Mouse (Mus musculus): ENCODE measurements around the gene Akap2. TPM values are rescaled to one million over a fixed set of nuclear protein-coding genes. Genes with fewer than 3 reads are reported as not detected.

Akap2 gene
- total and polyA plus RNA-seq, 2 experiments: 4.2 to 6.5 TPM

DNA sequence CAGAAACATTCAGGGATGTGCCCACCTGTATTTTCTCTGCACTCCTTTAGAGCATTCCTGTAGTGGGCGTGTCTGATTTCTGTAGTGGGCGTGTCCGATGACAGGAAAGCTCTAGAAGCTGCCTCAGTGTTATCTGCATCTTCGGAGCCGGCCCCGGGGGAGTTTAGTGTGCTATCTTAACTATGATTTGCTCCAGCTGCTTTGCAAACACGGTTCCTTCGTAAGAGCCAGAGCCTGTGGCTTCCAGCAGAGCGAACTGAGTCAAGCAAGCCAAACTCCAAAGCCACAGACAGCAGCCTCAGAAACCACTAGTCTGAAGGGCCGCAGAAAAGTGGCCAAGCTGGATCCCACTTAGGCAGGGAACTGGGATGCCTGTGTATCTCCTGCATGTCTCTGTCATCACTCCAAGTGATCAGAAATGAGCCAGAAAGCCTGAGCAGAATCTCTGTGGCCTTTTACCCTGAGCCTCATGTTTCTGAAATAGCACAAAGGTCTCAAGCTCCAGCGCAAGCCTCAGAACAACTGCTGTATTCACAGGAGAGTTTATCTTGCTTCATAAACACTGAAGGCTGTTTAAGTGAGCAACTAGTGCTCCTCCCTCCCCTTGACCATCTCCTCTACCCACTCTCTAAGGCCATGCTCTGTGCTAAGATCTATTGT lies 55.5 kb downstream of the Akap2 start:
- peak; percentile 63 for DNase-seq (ENCODE audit: extremely low read depth, low read depth, low spot score)
- WGBS: 32% methylated on average over 11 of the region's 11 CpGs
- no peaks in the 10 kb centered on the region for H3K27me3 ChIP-seq (ENCODE audit: control insufficient read depth, insufficient read depth, low read length)

DNA sequence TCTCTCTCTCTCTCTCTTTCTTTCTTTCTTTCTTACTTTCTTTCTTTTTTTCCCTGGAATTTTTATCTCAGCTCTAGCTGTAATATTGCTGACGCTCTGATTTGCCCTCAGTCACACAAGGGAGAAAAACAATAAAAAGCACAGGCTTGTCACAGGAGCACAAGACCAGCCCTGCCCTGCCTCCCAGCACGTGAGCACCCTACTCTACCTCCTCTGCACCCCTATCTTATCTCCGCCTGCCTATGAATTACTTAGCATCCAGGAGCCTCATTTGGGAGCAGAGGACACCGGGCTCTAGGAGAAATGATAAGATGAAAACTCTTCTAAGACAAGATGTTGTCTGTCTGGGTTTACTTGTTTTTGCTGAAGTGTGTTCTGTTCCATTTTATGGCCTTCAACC lies 57.1 kb downstream of the Akap2 start:
- WGBS: 75% methylated on average over 4 of the region's 4 CpGs
- Histone ChIP-seq H3K36me3 (ENCODE audit: control insufficient read depth, insufficient read depth, low read length) (no peaks in the 10 kb centered on the region), H3K27me3 (ENCODE audit: control insufficient read depth, insufficient read depth, low read length) (no peaks in the 10 kb centered on the region), H3K4me1 (ENCODE audit: control insufficient read depth, insufficient read depth, low read length) (0 out of 2 replicates have a peak, but pooled peaks cover 2% of the 10 kb centered on the region), H3K4me3 (ENCODE audit: insufficient read depth, low read depth, low read length) (no peak overlapping the region), H3K79me2 (ENCODE audit: control insufficient read depth, insufficient read depth, low read length) (no peaks in the 10 kb centered on the region; the same call in 1 of the 2 replicates), H3K9ac (ENCODE audit: low read depth, low read length) (no peak overlapping the region), H3K27ac (replicated peaks; ENCODE audit: insufficient read depth, low read depth, low read length) (no peak overlapping the region)
- TF ChIP-seq CTCF (IDR thresholded peaks at IDR 0.05; ENCODE audit: low read depth, low read length) (no peak), POLR2A (IDR thresholded peaks at IDR 0.05; ENCODE audit: extremely low read depth, insufficient read depth, low read length) (no peak)
- no peak for DNase-seq (ENCODE audit: extremely low read depth, low read depth, low spot score)

More for the DNA sequence above, 55.5 kb downstream of the Akap2 start:
- Histone ChIP-seq H3K4me1 (ENCODE audit: control insufficient read depth, insufficient read depth, low read length) (0 out of 2 replicates have a peak, but pooled peaks cover 2% of the 10 kb centered on the region), H3K9ac (ENCODE audit: low read depth, low read length) (no peak overlapping the region), H3K36me3 (ENCODE audit: control insufficient read depth, insufficient read depth, low read length) (no peaks in the 10 kb centered on the region), H3K4me3 (ENCODE audit: insufficient read depth, low read depth, low read length) (no peak overlapping the region), H3K27ac (replicated peaks; ENCODE audit: insufficient read depth, low read depth, low read length) (no peak overlapping the region), H3K79me2 (ENCODE audit: control insufficient read depth, insufficient read depth, low read length) (no peaks in the 10 kb centered on the region; the same call in 1 of the 2 replicates)
- no peak for TF ChIP-seq CTCF (IDR thresholded peaks at IDR 0.05; ENCODE audit: low read depth, low read length)
- no peak for TF ChIP-seq POLR2A (IDR thresholded peaks at IDR 0.05; ENCODE audit: extremely low read depth, insufficient read depth, low read length)

DNA sequence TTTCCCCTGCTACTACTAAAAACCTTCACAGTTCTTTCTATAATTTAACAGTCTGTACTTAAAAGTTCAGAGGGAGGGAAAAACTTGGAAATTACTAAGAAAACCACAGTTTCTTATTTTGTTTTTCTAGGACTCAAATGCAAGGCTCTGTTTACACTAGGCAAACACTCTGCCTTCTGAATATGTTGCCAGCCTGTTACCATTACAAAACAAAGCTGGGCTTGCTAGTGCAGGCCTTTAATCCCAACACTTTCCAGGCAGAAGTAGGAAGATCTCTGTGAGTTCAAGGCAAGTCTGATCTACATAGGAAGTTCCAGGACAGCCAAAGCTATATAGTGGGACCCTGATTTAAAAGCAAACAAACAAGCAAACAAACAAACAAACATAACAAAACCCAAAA lies 58.1 kb downstream of the Akap2 start:
- no peaks in the 10 kb centered on the region for H3K36me3 ChIP-seq (ENCODE audit: control insufficient read depth, insufficient read depth, low read length)
- no peak overlapping the region for H3K27ac ChIP-seq (replicated peaks; ENCODE audit: insufficient read depth, low read depth, low read length)
- 0 out of 2 replicates have a peak, but pooled peaks cover 2% of the 10 kb centered on the region for H3K4me1 ChIP-seq (ENCODE audit: control insufficient read depth, insufficient read depth, low read length)
- H3K27me3 ChIP-seq (ENCODE audit: control insufficient read depth, insufficient read depth, low read length): no peaks in the 10 kb centered on the region
- peak; percentile 58 for DNase-seq (ENCODE audit: extremely low read depth, low read depth, low spot score)
- no peaks in the 10 kb centered on the region; the same call in 1 of the 2 replicates for H3K79me2 ChIP-seq (ENCODE audit: control insufficient read depth, insufficient read depth, low read length)
- H3K9ac ChIP-seq (ENCODE audit: low read depth, low read length): no peak overlapping the region
- no peak for TF ChIP-seq CTCF (IDR thresholded peaks at IDR 0.05; ENCODE audit: low read depth, low read length)
- no peak for TF ChIP-seq POLR2A (IDR thresholded peaks at IDR 0.05; ENCODE audit: extremely low read depth, insufficient read depth, low read length)
- no peak overlapping the region for H3K4me3 ChIP-seq (ENCODE audit: insufficient read depth, low read depth, low read length)

DNA sequence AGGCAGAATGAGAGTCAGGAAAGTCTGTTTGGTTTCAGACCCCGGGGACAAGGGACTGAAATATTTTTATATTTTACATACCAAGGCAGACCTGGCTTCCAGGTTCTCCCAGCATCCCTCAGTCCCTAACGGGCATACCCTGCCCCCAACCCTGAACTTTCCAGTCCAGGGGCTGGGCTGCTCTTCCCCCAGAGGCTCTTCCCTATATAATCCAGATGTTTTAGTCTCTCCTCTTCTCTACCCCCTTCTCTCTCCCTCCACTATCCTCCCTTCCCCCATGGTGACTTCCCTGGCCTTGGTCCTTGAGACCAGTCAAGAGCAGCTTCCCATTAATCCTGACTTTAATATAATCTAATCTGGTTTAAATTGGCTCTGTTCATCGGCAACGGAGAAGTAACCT lies 62.9 kb downstream of the Akap2 start:
- Histone ChIP-seq H3K4me3 (ENCODE audit: insufficient read depth, low read depth, low read length) (no peak overlapping the region), H3K4me1 (ENCODE audit: control insufficient read depth, insufficient read depth, low read length) (peaks cover 12% of the 10 kb centered on the region), H3K36me3 (ENCODE audit: control insufficient read depth, insufficient read depth, low read length) (no peaks in the 10 kb centered on the region), H3K79me2 (ENCODE audit: control insufficient read depth, insufficient read depth, low read length) (no peaks in the 10 kb centered on the region), H3K27me3 (ENCODE audit: control insufficient read depth, insufficient read depth, low read length) (no peaks in the 10 kb centered on the region), H3K27ac (replicated peaks; ENCODE audit: insufficient read depth, low read depth, low read length) (no peak overlapping the region), H3K9ac (ENCODE audit: low read depth, low read length) (no peak overlapping the region)
- no peak for DNase-seq (ENCODE audit: extremely low read depth, low read depth, low spot score)
- TF ChIP-seq POLR2A (IDR thresholded peaks at IDR 0.05; ENCODE audit: extremely low read depth, insufficient read depth, low read length): no peak
- TF ChIP-seq CTCF (IDR thresholded peaks at IDR 0.05; ENCODE audit: low read depth, low read length): no peak
- 54% methylated on average over 4 of the region's 4 CpGs for WGBS

DNA sequence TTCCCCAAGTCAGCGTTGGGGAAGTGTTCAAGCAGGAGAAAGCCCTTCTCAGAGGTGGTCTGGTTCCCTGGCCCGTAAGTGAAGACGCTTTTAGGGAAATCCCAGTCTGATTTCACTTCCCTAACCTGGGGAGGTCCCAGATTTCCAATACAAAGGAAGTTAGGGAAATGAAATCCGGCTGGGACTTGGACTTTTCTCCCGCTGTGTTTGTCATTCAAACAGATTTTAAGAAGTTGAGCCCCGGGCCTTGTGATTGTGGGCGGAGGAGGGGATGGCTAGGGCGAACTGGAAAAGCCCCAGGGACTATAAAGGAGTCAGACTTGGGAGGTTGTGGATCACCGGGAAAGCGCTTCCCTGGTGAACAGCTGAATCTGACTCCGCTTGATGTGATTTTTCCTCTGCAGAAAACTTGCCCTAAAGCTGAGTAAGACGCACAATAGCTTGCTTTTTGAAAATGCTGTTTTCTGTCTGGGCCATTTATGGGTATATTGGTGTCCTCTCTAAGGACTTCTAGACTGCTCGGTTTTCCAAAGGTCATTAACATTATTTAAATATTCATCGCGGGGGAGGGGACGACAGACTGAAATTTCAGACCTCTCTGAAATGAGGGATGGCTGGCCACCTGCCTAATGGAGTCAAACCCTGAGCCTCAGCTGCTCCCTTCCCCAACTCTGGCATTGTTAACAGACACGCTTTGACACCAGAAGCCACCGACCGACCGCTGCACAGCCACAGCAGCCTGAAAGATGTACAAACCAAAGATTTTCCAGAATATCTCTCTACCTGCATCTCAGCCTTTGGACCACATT lies 63.6 kb downstream of the Akap2 start:
- TF ChIP-seq CTCF (IDR thresholded peaks at IDR 0.05; ENCODE audit: low read depth, low read length) (no peak), POLR2A (IDR thresholded peaks at IDR 0.05; ENCODE audit: extremely low read depth, insufficient read depth, low read length) (no peak)
- no peaks in the 10 kb centered on the region for H3K79me2 ChIP-seq (ENCODE audit: control insufficient read depth, insufficient read depth, low read length)
- no peak for DNase-seq (ENCODE audit: extremely low read depth, low read depth, low spot score)
- H3K27ac ChIP-seq (replicated peaks; ENCODE audit: insufficient read depth, low read depth, low read length): no peak overlapping the region
- 34% methylated on average over 20 of the region's 20 CpGs for WGBS
- no peak overlapping the region for H3K4me3 ChIP-seq (ENCODE audit: insufficient read depth, low read depth, low read length)
- no peaks in the 10 kb centered on the region for H3K36me3 ChIP-seq (ENCODE audit: control insufficient read depth, insufficient read depth, low read length)
- peaks cover 12% of the 10 kb centered on the region for H3K4me1 ChIP-seq (ENCODE audit: control insufficient read depth, insufficient read depth, low read length)
- H3K9ac ChIP-seq (ENCODE audit: low read depth, low read length): no peak overlapping the region
- no peaks in the 10 kb centered on the region for H3K27me3 ChIP-seq (ENCODE audit: control insufficient read depth, insufficient read depth, low read length)
